Mouse (Mus musculus) heart, postnatal 0 days (tissue): ENCODE measurements around the gene AI661453.
"Not testable (repeated sequence)": the region's sequence is repeated elsewhere in the genome, so short reads cannot be mapped to it uniquely, and the experiment has no call there.

ENCODE experiments used
- CTCF ChIP-seq: IDR thresholded peaks from 2 replicates; pipeline ENCODE4 v1.5.1; 2016; ENCODE audit warnings: antibody characterized with exemption, control low read depth, low read depth
- EP300 ChIP-seq: IDR thresholded peaks from 2 replicates; pipeline ENCODE4 v1.6.1; 2016; ENCODE audit warnings: antibody characterized with exemption, low read depth

DNA sequence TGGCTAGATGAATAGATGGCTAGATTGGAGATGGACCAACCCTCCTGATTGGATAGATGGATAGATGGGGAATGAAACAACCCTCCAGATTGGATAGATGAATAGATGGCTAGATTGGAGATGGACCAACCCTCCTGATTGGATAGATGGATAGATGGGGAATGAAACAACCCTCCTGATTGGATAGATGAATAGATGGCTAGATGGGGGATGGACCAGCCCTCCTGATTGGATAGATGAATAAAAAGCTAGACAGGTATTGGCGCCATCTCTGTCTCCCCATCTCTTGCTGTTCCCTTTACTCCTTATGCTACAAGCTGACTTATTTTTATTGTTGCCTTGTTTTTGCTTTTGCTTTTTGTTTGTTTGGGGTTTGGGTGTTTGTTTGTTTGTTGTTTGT is 13.8 kb upstream of the AI661453 start:
- not testable (repeated sequence) for TF ChIP-seq CTCF, EP300
